Mouse (Mus musculus) limb, embryonic 13.5 days (tissue): ENCODE measurements around the gene Serpina3b. TPM values are rescaled to one million over a fixed set of nuclear protein-coding genes. Genes with fewer than 3 reads are reported as not detected.

Experiments used
- ATAC-seq: fragments of 200-750 bp; cut with Nextera tagmentation; 2 replicates; pipeline ENCODE4 v1.8.0; 2017; ENCODE audit warnings: low read depth, moderate number of reproducible peaks, moderate TSS enrichment; ENCODE audit not compliant: low FRiP score
- H3K27ac ChIP-seq: fragments of 300-500 bp; sonication (generic); 2 replicates; pipeline ENCODE4 v1.5.1; 2015; ENCODE audit warnings: inconsistent platforms, mild to moderate bottlenecking, moderate library complexity
- H3K27me3 ChIP-seq: fragments of 300-500 bp; sonication (generic); 2 replicates; pipeline ENCODE4 v1.6.1; 2015; ENCODE audit warnings: mild to moderate bottlenecking, inconsistent platforms
- H3K36me3 ChIP-seq: fragments of 300-500 bp; sonication (generic); 2 replicates; pipeline ENCODE4 v1.6.1; 2015; ENCODE audit warnings: inconsistent platforms, mild to moderate bottlenecking, moderate library complexity
- H3K4me1 ChIP-seq: fragments of 300-500 bp; sonication (generic); 2 replicates; pipeline ENCODE4 v1.6.1; 2015; ENCODE audit warnings: inconsistent platforms
- H3K4me2 ChIP-seq: fragments of 300-500 bp; sonication (generic); replicated peaks from 2 replicates; pipeline ENCODE4 v1.6.1; 2015; ENCODE audit warnings: inconsistent platforms, mild to moderate bottlenecking, moderate library complexity
- H3K4me3 ChIP-seq: fragments of 300-500 bp; sonication (generic); 2 replicates; pipeline ENCODE4 v1.5.1; 2015; ENCODE audit warnings: moderate library complexity, mild to moderate bottlenecking, inconsistent platforms
- H3K9ac ChIP-seq: fragments of 300-500 bp; sonication (generic); 2 replicates; pipeline ENCODE4 v1.6.1; 2015; ENCODE audit warnings: mild to moderate bottlenecking, inconsistent platforms
- H3K9me3 ChIP-seq: fragments of 300-500 bp; sonication (generic); 2 replicates; pipeline ENCODE4 v1.6.1; 2016; ENCODE audit warnings: inconsistent platforms
- WGBS: fragments of 180-500 bp; shearing (Covaris S2); methylation state at CpG from one replicate; pipeline ENCODE4 v1.1.7; 2015; 5-methylcytosine and 5-hydroxymethylcytosine counted together
- polyA plus RNA-seq: library from polyadenylated mRNA; unstranded; fragments of >200 nt; fragmentation: Nextera tagmentation; extraction: Ambion mirVana; gene quantifications from 2 replicates; pipeline ENCODE4 v1.2.1, GENCODE M21; 2015

Gene Serpina3b
- polyA plus RNA-seq, 1 experiment from 2014 or later = not detected

DNA sequence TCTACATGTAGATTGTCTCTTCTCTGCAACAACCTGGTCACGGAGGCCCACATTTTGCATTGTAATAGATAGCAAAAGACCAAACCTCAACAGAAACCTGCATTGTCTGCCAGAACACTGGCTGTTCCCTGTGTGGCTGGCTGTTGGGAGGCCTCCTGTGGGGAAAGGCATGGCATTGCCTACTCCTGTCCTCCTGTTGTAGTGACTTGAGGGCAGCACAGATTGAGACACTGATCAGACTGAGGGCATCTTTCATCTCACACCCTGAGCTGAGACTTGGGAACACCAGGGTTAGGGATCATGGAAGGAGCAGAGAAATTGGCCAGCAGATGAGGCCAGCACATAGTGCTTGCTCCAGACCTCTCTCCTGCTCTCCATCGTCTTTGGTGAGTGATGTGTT is 10.4 kb downstream of the Serpina3b start:
- H3K27ac ChIP-seq = no peak overlapping the region
- no peaks in the 10 kb centered on the region for H3K36me3 ChIP-seq
- no peaks in the 10 kb centered on the region for H3K4me1 ChIP-seq
- no peak overlapping the region for H3K4me3 ChIP-seq
- no peak for ATAC-seq
- no peak overlapping the region for H3K4me2 ChIP-seq
- no peaks in the 10 kb centered on the region for H3K27me3 ChIP-seq
- WGBS = 68% methylated on average over 2 of the region's 2 CpGs
- H3K9ac ChIP-seq = no peak overlapping the region
- H3K9me3 ChIP-seq = no peaks in the 10 kb centered on the region

DNA sequence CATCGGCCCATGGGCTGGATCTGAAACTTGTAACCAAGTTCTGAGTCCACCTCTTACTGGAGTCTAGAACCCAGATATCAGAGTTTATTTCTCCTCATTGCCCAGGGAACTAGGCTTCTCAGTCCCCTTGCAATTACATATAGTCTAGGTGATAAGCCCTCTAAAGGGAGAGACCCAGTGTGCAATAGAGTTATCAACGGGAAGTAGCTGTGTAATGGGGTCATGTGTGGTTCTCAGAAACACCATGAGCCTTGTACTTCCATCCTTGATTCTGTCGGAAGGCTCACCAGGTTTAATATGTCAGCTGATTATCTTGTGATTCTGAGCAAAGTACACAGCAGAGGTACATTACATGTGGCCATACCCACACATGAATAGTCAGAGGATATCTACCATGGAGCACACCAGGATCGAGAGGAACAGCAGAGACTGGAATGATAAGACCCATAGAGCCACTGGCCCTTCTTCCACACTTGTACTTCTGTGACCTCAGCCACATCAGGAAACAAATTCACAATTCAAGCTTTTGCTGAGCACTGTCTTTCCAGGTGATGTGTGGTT is 12.8 kb downstream of the Serpina3b start:
- 90% methylated on average over 4 of the region's 4 CpGs for WGBS
- Histone ChIP-seq H3K9ac (no peak overlapping the region), H3K4me2 (no peak overlapping the region), H3K27ac (no peak overlapping the region), H3K9me3 (no peaks in the 10 kb centered on the region), H3K4me1 (no peaks in the 10 kb centered on the region), H3K4me3 (no peak overlapping the region), H3K27me3 (no peaks in the 10 kb centered on the region), H3K36me3 (no peaks in the 10 kb centered on the region)
- ATAC-seq = no peak

DNA sequence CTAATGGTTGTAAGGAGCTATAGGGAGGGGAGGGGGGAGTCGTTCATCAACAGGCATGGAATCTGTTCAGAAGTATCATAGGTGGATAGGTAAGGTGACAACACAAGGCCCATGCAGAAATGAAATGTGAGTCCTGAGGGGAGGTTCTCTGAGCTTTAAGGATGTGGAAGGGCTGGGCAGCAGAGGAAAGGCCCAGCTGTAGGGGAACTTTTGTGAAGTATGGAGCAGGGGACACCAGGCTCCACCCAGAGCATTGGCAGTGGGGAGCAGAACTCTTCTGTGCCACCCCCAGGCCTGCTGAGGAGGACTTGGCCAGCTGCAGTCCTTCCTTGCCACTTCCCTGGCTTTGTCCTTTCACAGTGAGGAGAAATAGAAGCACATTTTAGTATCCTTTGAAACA is 13.7 kb downstream of the Serpina3b start:
- no peak overlapping the region for H3K27ac ChIP-seq
- 78% methylated on average over 1 of the region's 1 CpGs for WGBS

DNA sequence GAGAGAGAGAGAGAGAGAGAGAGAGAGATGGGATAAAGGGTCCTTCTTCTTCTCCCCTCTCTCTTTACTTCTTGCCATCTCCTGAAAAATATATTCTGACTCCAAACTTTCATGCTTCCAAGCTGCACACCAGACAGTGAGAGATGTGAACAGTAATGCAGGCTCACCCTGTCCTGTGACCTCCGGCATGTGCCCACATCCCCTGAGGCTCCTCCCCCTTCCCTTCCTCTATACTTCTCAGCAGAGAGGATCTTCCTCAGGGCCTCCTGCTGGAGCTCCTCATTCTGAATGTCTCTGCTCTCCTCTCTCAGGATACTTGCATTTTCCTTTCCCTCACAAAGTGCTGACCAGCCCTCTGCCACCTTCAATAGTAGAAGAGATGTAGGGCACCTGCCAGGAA is 14.6 kb downstream of the Serpina3b start:
- no peak for ATAC-seq
- Histone ChIP-seq H3K4me1 (no peaks in the 10 kb centered on the region), H3K27ac (no peak overlapping the region), H3K4me3 (no peak overlapping the region), H3K27me3 (no peaks in the 10 kb centered on the region), H3K36me3 (no peaks in the 10 kb centered on the region), H3K4me2 (no peak overlapping the region), H3K9ac (no peak overlapping the region), H3K9me3 (no peaks in the 10 kb centered on the region)
- 25% methylated on average over 1 of the region's 1 CpGs for WGBS

More for the DNA sequence above, 13.7 kb downstream of the Serpina3b start:
- Histone ChIP-seq H3K4me1 (no peaks in the 10 kb centered on the region), H3K27me3 (no peaks in the 10 kb centered on the region), H3K4me3 (no peak overlapping the region), H3K9ac (no peak overlapping the region), H3K9me3 (no peaks in the 10 kb centered on the region), H3K36me3 (no peaks in the 10 kb centered on the region), H3K4me2 (no peak overlapping the region)
- ATAC-seq = no peak

DNA sequence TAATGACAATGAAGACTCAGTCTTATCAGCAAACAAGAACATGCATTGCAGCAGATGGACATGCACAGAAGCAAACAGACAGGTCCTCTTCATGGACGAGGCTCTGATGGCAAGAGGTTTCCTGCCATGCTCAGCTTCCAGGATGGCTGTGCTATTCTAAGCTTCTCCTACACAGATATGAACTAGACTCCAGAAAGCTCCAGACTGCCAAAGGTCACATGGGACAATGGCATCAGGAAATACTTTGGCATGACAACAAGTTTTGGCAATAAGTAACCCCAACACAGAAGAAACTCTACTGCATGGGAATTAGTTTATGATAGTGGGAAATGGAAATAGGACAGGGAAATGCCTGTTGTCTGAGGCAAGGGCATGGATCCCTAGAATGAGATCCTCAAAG is 15.5 kb downstream of the Serpina3b start:
- Histone ChIP-seq H3K9ac (no peak overlapping the region), H3K4me3 (no peak overlapping the region), H3K27ac (no peak overlapping the region), H3K4me2 (no peak overlapping the region), H3K27me3 (no peaks in the 10 kb centered on the region), H3K4me1 (no peaks in the 10 kb centered on the region), H3K9me3 (no peaks in the 10 kb centered on the region), H3K36me3 (no peaks in the 10 kb centered on the region)
- 67% methylated on average over 1 of the region's 1 CpGs for WGBS
- ATAC-seq = no peak

DNA sequence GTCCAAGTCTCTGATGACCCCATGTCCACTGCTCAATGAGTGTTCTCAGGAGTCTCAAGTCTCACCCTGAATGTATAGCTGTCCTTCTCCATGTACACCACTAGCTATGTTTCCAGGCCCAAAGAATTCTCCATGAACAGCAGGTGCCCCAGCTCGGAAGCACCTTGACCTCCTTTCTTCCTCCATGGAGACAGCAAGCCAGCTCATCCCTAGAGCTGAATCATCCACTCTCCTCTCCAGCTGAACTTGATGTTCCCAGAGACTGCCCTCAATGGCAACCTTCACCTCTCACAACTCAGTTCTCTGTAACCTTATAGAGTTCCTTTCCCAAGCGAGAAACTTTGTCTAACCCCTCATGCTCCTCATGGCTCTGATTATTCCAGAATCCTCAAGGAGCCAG is 17.8 kb downstream of the Serpina3b start:
- ATAC-seq = no peak
- 87% methylated on average over 2 of the region's 2 CpGs for WGBS
- Histone ChIP-seq H3K4me2 (no peak overlapping the region), H3K4me3 (no peak overlapping the region), H3K9me3 (no peaks in the 10 kb centered on the region), H3K9ac (no peak overlapping the region), H3K27me3 (no peaks in the 10 kb centered on the region), H3K36me3 (no peaks in the 10 kb centered on the region), H3K27ac (no peak overlapping the region), H3K4me1 (no peaks in the 10 kb centered on the region)

GRCm38 (mm10) chr12:104151989-104152388 is 24.2 kb downstream of the Serpina3b start:
- Histone ChIP-seq H3K9ac (no peak overlapping the region), H3K27me3 (no peaks in the 10 kb centered on the region), H3K36me3 (no peaks in the 10 kb centered on the region), H3K4me2 (no peak overlapping the region), H3K4me1 (no peaks in the 10 kb centered on the region), H3K27ac (no peak overlapping the region), H3K4me3 (no peak overlapping the region), H3K9me3 (peaks cover 5% of the 10 kb centered on the region; the same call in 1 of the 2 replicates)
- no peak for ATAC-seq
- 82% methylated on average over 2 of the region's 2 CpGs for WGBS

- Histone ChIP-seq H3K4me2 (no peak overlapping the region), H3K4me3 (no peak overlapping the region), H3K27ac (no peak overlapping the region), H3K9ac (no peak overlapping the region), H3K27me3 (no peaks in the 10 kb centered on the region), H3K36me3 (no peaks in the 10 kb centered on the region), H3K9me3 (peaks cover 5% of the 10 kb centered on the region; the same call in 1 of the 2 replicates), H3K4me1 (no peaks in the 10 kb centered on the region)
- ATAC-seq = no peak
- WGBS = 78% methylated on average over 3 of the region's 3 CpGs
Measured at GRCm38 (mm10) chr12:104153041-104153645, 25.3 kb downstream of the Serpina3b start.

DNA sequence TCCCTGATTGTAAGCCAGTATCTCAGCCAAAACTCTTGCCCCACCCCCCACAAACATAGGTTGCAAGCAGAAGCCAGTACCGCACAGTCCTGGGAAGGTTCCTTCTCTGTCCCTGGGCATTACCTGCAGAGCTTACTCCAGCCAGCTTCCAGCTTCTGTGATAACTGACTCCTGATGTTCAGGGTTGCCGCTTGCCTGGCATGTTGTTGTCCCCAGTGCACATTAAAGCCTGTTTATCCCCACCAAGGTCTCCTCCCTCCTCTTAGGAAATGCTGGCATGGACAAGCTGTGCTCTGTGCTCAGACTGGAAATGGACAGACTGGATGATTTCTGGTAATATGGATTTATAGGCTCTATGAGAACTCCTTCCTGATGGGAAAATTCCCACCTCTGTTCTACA is 25.9 kb downstream of the Serpina3b start, which contains the start of gene Serpina3c:
Serpina3c (minus strand) TSS at position 215 of the 400 bp plus-strand sequence.
- ATAC-seq = no peak
- WGBS = 87% methylated on average over 2 of the region's 2 CpGs
- H3K27ac ChIP-seq = no peak within 1 kb of the TSS

GRCm38 (mm10) chr12:104174747-104175146 is 47.0 kb downstream of the Serpina3b start:
- Histone ChIP-seq H3K36me3 (no peaks in the 10 kb centered on the region), H3K4me1 (no peaks in the 10 kb centered on the region), H3K4me3 (no peak overlapping the region), H3K4me2 (no peak overlapping the region), H3K27me3 (no peaks in the 10 kb centered on the region), H3K9ac (no peak overlapping the region), H3K27ac (no peak overlapping the region), H3K9me3 (no peaks in the 10 kb centered on the region)
- ATAC-seq = no peak
- WGBS = 56% methylated on average over 3 of the region's 3 CpGs

More for the DNA sequence above, 25.9 kb downstream of the Serpina3b start, which contains the start of gene Serpina3c:
- H3K36me3 ChIP-seq = no peaks in the 10 kb centered on the region
- H3K4me1 ChIP-seq = no peaks in the 10 kb centered on the region
- H3K4me3 ChIP-seq = no peak within 1 kb of the TSS
- peaks cover 5% of the 10 kb centered on the region; the same call in 1 of the 2 replicates for H3K9me3 ChIP-seq
- H3K27me3 ChIP-seq = no peaks in the 10 kb centered on the region
- no peak within 1 kb of the TSS for H3K9ac ChIP-seq
- no peak within 1 kb of the TSS for H3K4me2 ChIP-seq

DNA sequence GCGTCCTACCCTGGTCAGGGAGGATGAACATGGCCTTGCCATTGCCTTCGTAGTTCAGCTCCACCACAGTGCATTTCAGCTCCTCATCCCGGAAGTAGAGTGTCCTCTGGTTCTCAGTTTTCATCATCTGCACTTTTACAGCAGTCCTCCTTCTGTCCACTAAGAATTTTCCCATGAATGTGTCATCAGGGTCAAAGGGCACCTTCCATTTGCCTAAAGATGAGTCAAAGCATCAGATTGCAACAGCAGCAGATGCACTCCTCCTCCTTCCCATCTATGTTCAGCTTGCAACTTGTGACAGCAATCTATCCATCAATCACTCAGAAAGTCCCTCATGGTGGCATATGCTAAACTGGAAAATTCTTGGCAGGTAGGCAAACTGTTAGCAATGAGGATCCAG is 47.8 kb downstream of the Serpina3b start:
- Histone ChIP-seq H3K9ac (no peak overlapping the region), H3K4me1 (no peaks in the 10 kb centered on the region), H3K4me3 (no peak overlapping the region), H3K27ac (no peak overlapping the region), H3K36me3 (no peaks in the 10 kb centered on the region), H3K4me2 (no peak overlapping the region), H3K9me3 (no peaks in the 10 kb centered on the region), H3K27me3 (no peaks in the 10 kb centered on the region)
- WGBS = 77% methylated on average over 3 of the region's 3 CpGs
- ATAC-seq = no peak

- H3K27me3 ChIP-seq = no peaks in the 10 kb centered on the region
- H3K27ac ChIP-seq = no peak overlapping the region
- no peak for ATAC-seq
- H3K4me1 ChIP-seq = no peaks in the 10 kb centered on the region
- H3K4me3 ChIP-seq = no peak overlapping the region
- no peaks in the 10 kb centered on the region for H3K9me3 ChIP-seq
- no peak overlapping the region for H3K9ac ChIP-seq
- no peaks in the 10 kb centered on the region for H3K36me3 ChIP-seq
- H3K4me2 ChIP-seq = no peak overlapping the region
Measured at GRCm38 (mm10) chr12:104178577-104178976, 50.8 kb downstream of the Serpina3b start.

- no peaks in the 10 kb centered on the region for H3K27me3 ChIP-seq
- no peaks in the 10 kb centered on the region for H3K36me3 ChIP-seq
- H3K4me2 ChIP-seq = no peak overlapping the region
- H3K27ac ChIP-seq = no peak overlapping the region
- no peak overlapping the region for H3K4me3 ChIP-seq
- no peaks in the 10 kb centered on the region for H3K4me1 ChIP-seq
- no peak overlapping the region for H3K9ac ChIP-seq
- no peaks in the 10 kb centered on the region for H3K9me3 ChIP-seq
- WGBS = 79% methylated on average over 2 of the region's 2 CpGs
- no peak for ATAC-seq
Measured at GRCm38 (mm10) chr12:104178987-104179386, 51.2 kb downstream of the Serpina3b start.
